Mouse (Mus musculus) embryo, embryonic 10.5 days (tissue): ENCODE measurements around the gene Dse.

Source experiments
- DNase-seq: peaks from one replicate; pipeline ENCODE4 v3.0.0-alpha.2; 2015; ENCODE audit warnings: low spot score

Dse gene

DNA sequence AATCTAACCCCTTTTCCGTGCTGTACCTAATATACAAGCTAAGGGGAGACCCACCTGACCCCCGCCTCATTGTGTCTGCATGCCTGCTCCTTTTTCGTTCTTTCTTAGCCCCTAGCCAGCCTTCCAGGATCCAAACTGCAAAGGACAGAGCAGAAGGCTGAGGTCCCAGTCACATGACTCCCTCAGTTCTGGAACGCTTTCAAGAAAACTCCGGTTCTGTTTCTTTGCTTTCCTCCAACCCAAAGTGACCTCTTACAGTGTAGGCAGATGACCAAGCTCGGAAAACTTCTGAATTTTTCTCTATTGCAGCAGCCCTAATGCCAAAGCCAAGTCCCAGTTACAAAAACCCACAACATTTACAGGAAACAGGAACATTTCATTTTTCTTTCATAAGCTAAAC, 79.1 kb downstream of the Dse start:
- DNase-seq: no peak

GRCm38 (mm10) chr10:34127392-34128378, 79.8 kb downstream of the Dse start, which contains the start of gene Calhm6:
TSS of gene Calhm6 (minus strand) at chr10:34127984.
- peak; percentile 54 for DNase-seq

DNA sequence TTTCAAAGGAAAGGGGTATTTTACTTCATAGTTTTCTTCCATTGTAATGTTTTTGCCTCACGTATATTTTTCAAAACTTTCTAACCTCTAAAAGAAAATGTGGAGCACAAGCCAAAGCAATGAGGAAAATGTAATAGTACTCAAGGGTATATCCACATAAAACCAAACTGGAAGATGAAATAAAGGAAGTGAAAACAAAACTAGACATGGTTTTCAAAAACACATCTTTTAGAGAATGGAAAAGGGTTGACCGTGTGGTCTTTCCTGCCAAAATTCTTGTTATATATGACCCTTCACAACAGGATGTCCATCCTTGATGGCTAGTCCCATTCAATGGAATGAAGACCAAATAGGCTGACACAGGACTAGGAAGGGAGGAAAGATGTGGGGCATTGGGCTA, 89.1 kb downstream of the Dse start:
- no peak for DNase-seq

GRCm38 (mm10) chr10:34117770-34118169, 89.7 kb downstream of the Dse start:
- no peak for DNase-seq

- DNase-seq: no peak
These were observed 90.4 kb downstream of the Dse start for GRCm38 (mm10) chr10:34117131-34117530.

- DNase-seq: peak; percentile 39
These were observed 95.4 kb downstream of the Dse start for GRCm38 (mm10) chr10:34111964-34112738.

GRCm38 (mm10) chr10:34110863-34111465, 96.6 kb downstream of the Dse start:
- DNase-seq: no peak
